Mouse (Mus musculus) neural tube, embryonic 11.5 days (tissue): ENCODE results near the gene Lyst. TPM values are rescaled to one million over a fixed set of nuclear protein-coding genes. Genes with fewer than 3 reads are reported as not detected.

Experiments
- ATAC-seq: fragments of 200-750 bp; cut with Nextera tagmentation; 2 replicates; pipeline ENCODE4 v1.8.0; 2017; ENCODE audit warnings: moderate number of reproducible peaks, mild to moderate bottlenecking, moderate TSS enrichment, moderate library complexity; ENCODE audit not compliant: insufficient read depth, low FRiP score, low TSS enrichment
- DNase-seq: peaks from one replicate; pipeline ENCODE4 v3.0.0-alpha.2; 2015; ENCODE audit warnings: low spot score
- H3K27ac ChIP-seq: fragments of 300-500 bp; sonication (generic); 2 replicates; pipeline ENCODE4 v1.5.1; 2014; ENCODE audit warnings: low read depth, mild to moderate bottlenecking, low read length
- H3K27me3 ChIP-seq: fragments of 300-500 bp; sonication (generic); 2 replicates; pipeline ENCODE4 v1.6.1; 2014; ENCODE audit warnings: mild to moderate bottlenecking, low read length, mixed read lengths; ENCODE audit not compliant: control insufficient read depth, insufficient read depth
- H3K36me3 ChIP-seq: fragments of 300-500 bp; sonication (generic); 2 replicates; pipeline ENCODE4 v1.6.1; 2014; ENCODE audit warnings: mild to moderate bottlenecking, low read length, moderate library complexity, mixed read lengths; ENCODE audit not compliant: control insufficient read depth, insufficient read depth
- H3K4me1 ChIP-seq: fragments of 300-500 bp; sonication (generic); 2 replicates; pipeline ENCODE4 v1.6.1; 2014; ENCODE audit warnings: low read length, mixed read lengths; ENCODE audit not compliant: control insufficient read depth, insufficient read depth
- H3K4me2 ChIP-seq: fragments of 300-500 bp; sonication (generic); 2 replicates; pipeline ENCODE4 v1.6.1; 2014; ENCODE audit warnings: low read depth, mild to moderate bottlenecking, moderate library complexity
- H3K4me3 ChIP-seq: fragments of 300-500 bp; sonication (generic); 2 replicates; pipeline ENCODE4 v1.5.1; 2014; ENCODE audit warnings: low read depth, low read length
- H3K9ac ChIP-seq: fragments of 300-500 bp; sonication (generic); 2 replicates; pipeline ENCODE4 v1.6.1; 2014; ENCODE audit warnings: mild to moderate bottlenecking, low read length
- H3K9me3 ChIP-seq: fragments of 300-500 bp; sonication (generic); 2 replicates; pipeline ENCODE4 v1.6.1; 2016; ENCODE audit warnings: low read length; ENCODE audit not compliant: control insufficient read depth
- WGBS: fragments of 180-500 bp; shearing (Covaris S2); extraction: QIAGEN DNeasy Blood & Tissue Kit; methylation state at CpG from one replicate; pipeline ENCODE4 v1.1.7; 2014; 5-methylcytosine and 5-hydroxymethylcytosine counted together
- polyA plus RNA-seq: library from polyadenylated mRNA; unstranded; fragments of >200 nt; fragmentation: Nextera tagmentation; extraction: Ambion mirVana; gene quantifications from 2 replicates; pipeline ENCODE4 v1.2.1, GENCODE M21; 2014

Lyst gene
- polyA plus RNA-seq, 1 experiment from 2014 or later = 2.6 TPM

- no peaks in the 10 kb centered on the region for H3K27me3 ChIP-seq
- H3K9me3 ChIP-seq = no peaks in the 10 kb centered on the region
- no peaks in the 10 kb centered on the region for H3K36me3 ChIP-seq
- 57% methylated on average over 1 of the region's 1 CpGs for WGBS
- no peak overlapping the region for H3K9ac ChIP-seq
- ATAC-seq (no peak), DNase-seq (no peak)
- no peak overlapping the region for H3K4me3 ChIP-seq
- H3K4me2 ChIP-seq = no peak overlapping the region
- no peaks in the 10 kb centered on the region for H3K4me1 ChIP-seq
- H3K27ac ChIP-seq = no peak overlapping the region
Observed at GRCm38 (mm10) chr13:13608311-13608710, 18.1 kb downstream of the Lyst start.

GRCm38 (mm10) chr13:13609655-13610054 is 19.5 kb downstream of the Lyst start:
- no peak overlapping the region for H3K9ac ChIP-seq
- 84% methylated on average over 2 of the region's 2 CpGs for WGBS
- no peak for ATAC-seq

GRCm38 (mm10) chr13:13612882-13613281 is 22.7 kb downstream of the Lyst start:
- DNase-seq (peak; percentile 12), ATAC-seq (no peak)
- H3K4me1 ChIP-seq = no peaks in the 10 kb centered on the region
- no peaks in the 10 kb centered on the region for H3K9me3 ChIP-seq
- no peak overlapping the region for H3K27ac ChIP-seq
- no peaks in the 10 kb centered on the region for H3K27me3 ChIP-seq
- 74% methylated on average over 1 of the region's 1 CpGs for WGBS
- no peak overlapping the region for H3K4me2 ChIP-seq
- H3K9ac ChIP-seq = no peak overlapping the region
- H3K4me3 ChIP-seq = no peak overlapping the region
- no peaks in the 10 kb centered on the region for H3K36me3 ChIP-seq

More at GRCm38 (mm10) chr13:13609655-13610054, 19.5 kb downstream of the Lyst start:
- DNase-seq = no peak
- H3K36me3 ChIP-seq = no peaks in the 10 kb centered on the region
- H3K4me3 ChIP-seq = no peak overlapping the region
- no peaks in the 10 kb centered on the region for H3K27me3 ChIP-seq
- no peak overlapping the region for H3K4me2 ChIP-seq
- no peaks in the 10 kb centered on the region for H3K9me3 ChIP-seq
- H3K27ac ChIP-seq = no peak overlapping the region
- H3K4me1 ChIP-seq = no peaks in the 10 kb centered on the region

GRCm38 (mm10) chr13:13614235-13614634 is 24.0 kb downstream of the Lyst start:
- Histone ChIP-seq H3K4me3 (no peak overlapping the region), H3K27me3 (no peaks in the 10 kb centered on the region), H3K9ac (no peak overlapping the region), H3K9me3 (no peaks in the 10 kb centered on the region), H3K4me2 (no peak overlapping the region), H3K4me1 (no peaks in the 10 kb centered on the region), H3K36me3 (no peaks in the 10 kb centered on the region), H3K27ac (no peak overlapping the region)
- ATAC-seq = no peak
- DNase-seq = no peak
- 91% methylated on average over 4 of the region's 4 CpGs for WGBS

GRCm38 (mm10) chr13:13621456-13621855 is 31.3 kb downstream of the Lyst start:
- H3K9ac ChIP-seq = no peak overlapping the region
- no peaks in the 10 kb centered on the region for H3K4me1 ChIP-seq
- DNase-seq (no peak), ATAC-seq (no peak)
- H3K4me2 ChIP-seq = no peak overlapping the region
- no peaks in the 10 kb centered on the region for H3K36me3 ChIP-seq
- no peak overlapping the region for H3K27ac ChIP-seq
- no peaks in the 10 kb centered on the region for H3K9me3 ChIP-seq
- H3K27me3 ChIP-seq = no peaks in the 10 kb centered on the region
- 90% methylated on average over 5 of the region's 5 CpGs for WGBS
- no peak overlapping the region for H3K4me3 ChIP-seq

GRCm38 (mm10) chr13:13622565-13622964 is 32.4 kb downstream of the Lyst start:
- Histone ChIP-seq H3K27me3 (no peaks in the 10 kb centered on the region), H3K9ac (no peak overlapping the region), H3K4me1 (no peaks in the 10 kb centered on the region), H3K27ac (no peak overlapping the region), H3K4me3 (no peak overlapping the region), H3K9me3 (no peaks in the 10 kb centered on the region), H3K4me2 (no peak overlapping the region), H3K36me3 (no peaks in the 10 kb centered on the region)
- ATAC-seq = no peak
- no peak for DNase-seq
- WGBS = 96% methylated on average over 3 of the region's 3 CpGs

GRCm38 (mm10) chr13:13633746-13634145 is 43.5 kb downstream of the Lyst start:
- no peak for ATAC-seq

GRCm38 (mm10) chr13:13634706-13635105 is 44.5 kb downstream of the Lyst start:
- Histone ChIP-seq H3K36me3 (no peaks in the 10 kb centered on the region), H3K4me2 (no peak overlapping the region), H3K27me3 (no peaks in the 10 kb centered on the region), H3K9ac (no peak overlapping the region), H3K9me3 (no peaks in the 10 kb centered on the region), H3K4me1 (no peaks in the 10 kb centered on the region), H3K4me3 (no peak overlapping the region), H3K27ac (no peak overlapping the region)
- 66% methylated on average over 7 of the region's 7 CpGs for WGBS
- no peak for ATAC-seq
- no peak for DNase-seq

More at GRCm38 (mm10) chr13:13633746-13634145, 43.5 kb downstream of the Lyst start:
- Histone ChIP-seq H3K9ac (no peak overlapping the region), H3K27ac (no peak overlapping the region), H3K4me3 (no peak overlapping the region), H3K4me2 (no peak overlapping the region), H3K27me3 (no peaks in the 10 kb centered on the region), H3K4me1 (no peaks in the 10 kb centered on the region), H3K9me3 (no peaks in the 10 kb centered on the region), H3K36me3 (no peaks in the 10 kb centered on the region)
- 89% methylated on average over 1 of the region's 1 CpGs for WGBS
- no peak for DNase-seq

- Histone ChIP-seq H3K9ac (no peak overlapping the region), H3K4me1 (no peaks in the 10 kb centered on the region), H3K27me3 (no peaks in the 10 kb centered on the region), H3K4me3 (no peak overlapping the region), H3K4me2 (no peak overlapping the region), H3K27ac (no peak overlapping the region), H3K36me3 (no peaks in the 10 kb centered on the region), H3K9me3 (no peaks in the 10 kb centered on the region)
- ATAC-seq (no peak), DNase-seq (no peak)
- WGBS = 75% methylated on average over 12 of the region's 12 CpGs
Observed at GRCm38 (mm10) chr13:13635224-13635623, 45.0 kb downstream of the Lyst start.
